ENCODE assay signal across 18 mouse cellular contexts in the genomic region with DNA sequence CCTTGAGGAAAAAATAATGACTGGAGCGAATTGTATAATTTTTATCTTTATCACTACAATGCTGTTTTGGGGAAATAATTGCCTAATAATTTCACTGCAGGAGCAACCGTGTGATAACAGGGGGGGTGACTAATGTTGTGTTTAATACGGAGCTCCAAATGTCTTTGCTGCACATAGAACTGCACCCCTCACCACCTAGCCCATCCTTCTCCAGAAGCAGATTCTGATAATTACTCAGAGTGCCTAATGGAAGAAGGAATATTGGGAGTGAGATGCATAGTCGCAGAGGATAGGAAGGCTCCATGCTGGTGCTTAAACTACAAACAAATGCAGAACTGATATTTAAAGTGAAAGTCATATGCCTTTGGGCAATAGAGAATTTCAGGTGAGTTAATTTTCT.
"Had no signal": no experiment of that assay in that cellular context is flagged by ENCODE, and none has a peak within 500 bp of the region (broad histone marks: within the 10 kb centered on the region; RNA-seq: fewer than 3 reads in every experiment).

No protein-coding gene starts in this region.

- H3K36me3 ChIP-seq: limb, embryonic 12.5 days; limb, embryonic 15.5 days; stomach, embryonic 15.5 days had no signal

- H3K4me1 ChIP-seq: limb, embryonic 12.5 days; limb, embryonic 15.5 days; stomach, embryonic 15.5 days had no signal

- H3K27me3 ChIP-seq: limb, embryonic 12.5 days; limb, embryonic 15.5 days; stomach, embryonic 15.5 days had no signal

- H3K4me2 ChIP-seq: limb, embryonic 12.5 days; limb, embryonic 15.5 days; liver, embryonic 11.5 days; lung, embryonic 14.5 days; stomach, embryonic 15.5 days had no signal

- H3K9me3 ChIP-seq: limb, embryonic 12.5 days; limb, embryonic 15.5 days; stomach, embryonic 15.5 days had no signal

- DNase-seq: kidney, adult 18-20 months; kidney, adult 9 months; kidney, postnatal 14 days; kidney, postnatal 4 days; left cerebral cortex, postnatal 4 days; liver, postnatal 0 days; lung, embryonic 14.5 days; retina, postnatal 1 day; right cerebral cortex, postnatal 25 days; spleen, adult 18-20 months; thymus, postnatal 36 days had no signal

- ATAC-seq: liver, postnatal 0 days; lung, postnatal 0 days had no signal

- H3K27ac ChIP-seq: limb, embryonic 12.5 days; limb, embryonic 15.5 days; liver, embryonic 14.5 days; macrophage; stomach, embryonic 15.5 days had no signal

- H3K9ac ChIP-seq: limb, embryonic 12.5 days; limb, embryonic 15.5 days; liver, embryonic 14.5 days; liver, postnatal 0 days; lung, embryonic 14.5 days; stomach, embryonic 15.5 days had no signal

- H3K4me3 ChIP-seq: limb, embryonic 12.5 days; limb, embryonic 15.5 days; stomach, embryonic 15.5 days had no signal
